Mouse (Mus musculus) small intestine, adult 2 months (tissue): Measurements from ENCODE around the gene Gli3. TPM values are rescaled to one million over a fixed set of nuclear protein-coding genes. Genes with fewer than 3 reads are reported as not detected.

ENCODE experiments used
- H3K27ac ChIP-seq: fragments of 200-500 bp; 2 replicates; pipeline ENCODE4 v1.5.1; 2012; ENCODE audit warnings: low read depth, low read length, control low read depth, inconsistent platforms; ENCODE audit not compliant: insufficient read depth
- H3K27me3 ChIP-seq: fragments of 200-500 bp; 2 replicates; pipeline ENCODE4 v1.6.1; 2012; ENCODE audit warnings: mild to moderate bottlenecking, moderate library complexity, low read length, inconsistent platforms; ENCODE audit not compliant: control insufficient read depth, insufficient read depth
- H3K36me3 ChIP-seq: fragments of 200-500 bp; 2 replicates; pipeline ENCODE4 v1.6.1; 2012; ENCODE audit warnings: mild to moderate bottlenecking, low read length, control low read depth, inconsistent platforms; ENCODE audit not compliant: control insufficient read depth, insufficient read depth
- H3K4me1 ChIP-seq: fragments of 200-500 bp; 2 replicates; pipeline ENCODE4 v1.6.1; 2012; ENCODE audit warnings: low read length, inconsistent platforms, mixed read lengths; ENCODE audit not compliant: control insufficient read depth, insufficient read depth, insufficient read length
- H3K4me3 ChIP-seq: fragments of 200-500 bp; 2 replicates; pipeline ENCODE4 v1.5.1; 2012; ENCODE audit warnings: low read depth, mild to moderate bottlenecking, control low read depth, inconsistent platforms, low read length, moderate library complexity
- CTCF ChIP-seq: fragments of 200-500 bp; IDR thresholded peaks from 2 replicates; pipeline ENCODE4 v1.5.1; 2012; ENCODE audit warnings: low read depth, mild to moderate bottlenecking, control low read depth, inconsistent platforms, low read length, moderate library complexity, mixed read lengths; ENCODE audit not compliant: insufficient replicate concordance, insufficient read length; ENCODE audit errors: extremely low read depth
- POLR2A ChIP-seq: fragments of 200-500 bp; IDR thresholded peaks from 2 replicates; pipeline ENCODE4 v1.6.1; 2012; ENCODE audit warnings: low read depth, mild to moderate bottlenecking, control low read depth, inconsistent platforms, low read length, moderate library complexity
- WGBS: fragments of 180-500 bp; shearing (Covaris S2); methylation state at CpG from one replicate; pipeline ENCODE4 v1.1.7; 2018; 5-methylcytosine and 5-hydroxymethylcytosine counted together
- polyA plus RNA-seq: library from polyadenylated mRNA; depleted of rRNA; stranded (reverse); fragments of >200 nt; gene quantifications from 2 replicates; pipeline ENCODE4 v1.2.3, GENCODE M21; 2012

Gene Gli3
- polyA plus RNA-seq, 1 experiment: 0.96 TPM

GRCm38 (mm10) chr13:15542053-15542452 is 79.0 kb downstream of the Gli3 start:
- H3K36me3 ChIP-seq: no peaks in the 10 kb centered on the region
- no peak overlapping the region for H3K4me3 ChIP-seq
- H3K27me3 ChIP-seq: no peaks in the 10 kb centered on the region
- no peak overlapping the region for H3K27ac ChIP-seq
- H3K4me1 ChIP-seq: no peaks in the 10 kb centered on the region
- TF ChIP-seq CTCF: no peak
- TF ChIP-seq POLR2A: no peak
- 35% methylated on average over 5 of the region's 5 CpGs for WGBS

- H3K36me3 ChIP-seq: no peaks in the 10 kb centered on the region
- no peak overlapping the region for H3K27ac ChIP-seq
- 73% methylated on average over 12 of the region's 12 CpGs for WGBS
- H3K4me3 ChIP-seq: no peak overlapping the region
- H3K27me3 ChIP-seq: no peaks in the 10 kb centered on the region
- H3K4me1 ChIP-seq: no peaks in the 10 kb centered on the region
- no peak for TF ChIP-seq POLR2A
- TF ChIP-seq CTCF: no peak
Measured at GRCm38 (mm10) chr13:15543169-15543887, 80.3 kb downstream of the Gli3 start.

- no peaks in the 10 kb centered on the region for H3K36me3 ChIP-seq
- H3K4me3 ChIP-seq: no peak overlapping the region
- 50% methylated on average over 7 of the region's 7 CpGs for WGBS
- no peaks in the 10 kb centered on the region for H3K27me3 ChIP-seq
- TF ChIP-seq CTCF (no peak), POLR2A (no peak)
- no peaks in the 10 kb centered on the region for H3K4me1 ChIP-seq
- H3K27ac ChIP-seq: no peak overlapping the region
Measured at GRCm38 (mm10) chr13:15543888-15544640, 81.0 kb downstream of the Gli3 start.

- no peaks in the 10 kb centered on the region for H3K4me1 ChIP-seq
- no peaks in the 10 kb centered on the region for H3K27me3 ChIP-seq
- H3K4me3 ChIP-seq: no peak overlapping the region
- WGBS: 61% methylated on average over 4 of the region's 4 CpGs
- TF ChIP-seq CTCF: no peak
- TF ChIP-seq POLR2A: no peak
- no peaks in the 10 kb centered on the region for H3K36me3 ChIP-seq
- no peak overlapping the region for H3K27ac ChIP-seq
Measured at GRCm38 (mm10) chr13:15545346-15545896, 82.4 kb downstream of the Gli3 start.

- no peaks in the 10 kb centered on the region for H3K27me3 ChIP-seq
- H3K4me1 ChIP-seq: no peaks in the 10 kb centered on the region
- no peaks in the 10 kb centered on the region for H3K36me3 ChIP-seq
- H3K27ac ChIP-seq: no peak overlapping the region
- TF ChIP-seq POLR2A (no peak), CTCF (no peak)
- H3K4me3 ChIP-seq: no peak overlapping the region
- WGBS: 68% methylated on average over 4 of the region's 4 CpGs
Measured at GRCm38 (mm10) chr13:15546258-15546657, 83.2 kb downstream of the Gli3 start.

- Histone ChIP-seq H3K4me1 (no peaks in the 10 kb centered on the region), H3K36me3 (no peaks in the 10 kb centered on the region), H3K27me3 (no peaks in the 10 kb centered on the region), H3K27ac (no peak overlapping the region), H3K4me3 (no peak overlapping the region)
- WGBS: 72% methylated on average over 6 of the region's 6 CpGs
- no peak for TF ChIP-seq CTCF
- no peak for TF ChIP-seq POLR2A
Measured at GRCm38 (mm10) chr13:15549466-15549865, 86.4 kb downstream of the Gli3 start.

- H3K36me3 ChIP-seq: no peaks in the 10 kb centered on the region
- 89% methylated on average over 8 of the region's 8 CpGs for WGBS
- no peak for TF ChIP-seq POLR2A
- TF ChIP-seq CTCF: no peak
- H3K27ac ChIP-seq: no peak overlapping the region
- H3K4me1 ChIP-seq: no peaks in the 10 kb centered on the region
- H3K4me3 ChIP-seq: no peak overlapping the region
- H3K27me3 ChIP-seq: no peaks in the 10 kb centered on the region
Measured at GRCm38 (mm10) chr13:15550027-15550602, 87.1 kb downstream of the Gli3 start.
